7 mouse cellular contexts compared by ENCODE assay signal in the genomic region with DNA sequence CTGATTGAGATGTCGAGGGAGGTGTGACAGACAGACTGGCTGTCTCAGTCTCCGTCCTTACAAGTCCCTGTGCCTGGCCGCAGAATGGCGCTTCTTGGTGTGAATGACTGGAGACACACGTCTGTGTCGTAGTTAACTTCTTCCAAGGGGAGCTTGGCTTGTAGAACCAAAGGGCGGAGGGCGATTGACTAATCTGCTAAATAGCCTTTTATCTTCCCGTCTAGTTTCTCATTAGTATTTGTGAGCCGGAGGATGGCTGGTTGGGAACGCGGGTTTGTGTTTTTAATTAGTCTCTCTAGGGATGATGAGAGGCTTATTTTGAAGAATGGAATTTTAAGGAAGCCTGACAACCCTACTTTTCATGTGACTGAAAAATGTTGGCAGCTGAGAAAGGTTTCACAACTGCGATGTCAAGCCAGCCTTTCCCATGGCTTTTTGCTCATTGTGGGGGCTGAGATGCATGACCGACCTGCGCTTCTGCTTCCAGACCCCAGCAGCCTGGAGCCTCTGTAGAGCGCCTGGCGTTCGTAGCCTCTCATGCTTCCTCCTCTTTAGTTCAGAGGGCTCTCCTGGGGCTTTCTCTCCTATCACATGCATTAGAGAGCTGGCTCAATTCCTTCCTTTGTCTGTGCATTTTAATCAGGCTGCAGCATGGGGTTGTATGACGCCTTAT.
A peak's percentile ranks its signal among the peaks of the same experiment; 100 is the strongest.
DNase-seq lines count a peak whose midpoint lies in the region; ATAC-seq and TF ChIP-seq lines count a peak whose summit lies in the region.

No protein-coding gene starts in this region.

- no peaks in the 10 kb centered on the region for H3K27me3 ChIP-seq in embryonic facial prominence, embryonic 11.5 days (ENCODE audit: control insufficient read depth, insufficient read depth, low read length)
- H3K27me3 ChIP-seq in heart, embryonic 14.5 days (ENCODE audit: control insufficient read depth, insufficient read depth, low read length): no peaks in the 10 kb centered on the region
- H3K27me3 ChIP-seq in cerebellum, adult 2 months (ENCODE audit: control insufficient read depth, insufficient read depth, low read length): no peaks in the 10 kb centered on the region

- H3K36me3 ChIP-seq in embryonic facial prominence, embryonic 11.5 days (replicated peaks; ENCODE audit: control insufficient read depth, insufficient read depth, low read depth, low read length): no peaks in the 10 kb centered on the region
- H3K36me3 ChIP-seq in heart, embryonic 14.5 days (ENCODE audit: control insufficient read depth, insufficient read depth, low read length): no peaks in the 10 kb centered on the region

- ATAC-seq in embryonic facial prominence, embryonic 11.5 days (replicated peaks; ENCODE audit: insufficient number of reproducible peaks, low FRiP score, low TSS enrichment, low read depth): peak; percentile 64
- 0 out of 2 replicates have a peak, but pooled peaks have one; percentile 21 for ATAC-seq in heart, embryonic 14.5 days (ENCODE audit: insufficient number of reproducible peaks, insufficient read depth, low FRiP score, low read depth)
- ATAC-seq in granulocyte monocyte progenitor cell, adult 5-6 weeks (replicated peaks; ENCODE audit: poor library complexity, severe bottlenecking): no peak

- no peak overlapping the region for H3K9ac ChIP-seq in embryonic facial prominence, embryonic 11.5 days (replicated peaks; ENCODE audit: low read length)
- H3K9ac ChIP-seq in heart, embryonic 14.5 days (ENCODE audit: low read length): peak overlapping the region; percentile 14; the same call in 1 of the 2 replicates

- DNase-seq in brain, adult 2 months (ENCODE audit: low read depth, low spot score): peak; percentile 17
- DNase-seq in embryonic facial prominence, embryonic 11.5 days (ENCODE audit: low spot score): peak; percentile 50
- peak; percentile 5 for DNase-seq in lung, postnatal 25 days (ENCODE audit: low spot score)
- DNase-seq in cerebellum, adult 2 months: no peak
- no peak for DNase-seq in right cerebral cortex, adult 2 months (ENCODE audit: low spot score in 2 of 2)

- no peak for TF ChIP-seq CTCF in cerebellum, adult 2 months (IDR thresholded peaks at IDR 0.05; ENCODE audit: borderline replicate concordance, insufficient read depth, low read depth, low read length)

- H3K4me3 ChIP-seq in embryonic facial prominence, embryonic 11.5 days (ENCODE audit: low read depth, low read length): no peak overlapping the region
- H3K4me3 ChIP-seq in heart, embryonic 14.5 days (ENCODE audit: control insufficient read depth in 1 of 2, insufficient read depth in 1 of 2, low read depth in 1 of 2, low read length in 2 of 2): 0 out of 4 replicates have a peak overlapping the region, but pooled peaks of 1 of the 2 experiments have one; percentile 2
- H3K4me3 ChIP-seq in cerebellum, adult 2 months (replicated peaks; ENCODE audit: insufficient read depth, low read depth, low read length): no peak overlapping the region

- H3K4me1 ChIP-seq in embryonic facial prominence, embryonic 11.5 days (ENCODE audit: control insufficient read depth, insufficient read depth, low read length): no peaks in the 10 kb centered on the region; the same call in 1 of the 2 replicates
- peaks cover 2 to 9% of the 10 kb centered on the region in 2 experiments; a peak in 3 of 4 replicates for H3K4me1 ChIP-seq in heart, embryonic 14.5 days (ENCODE audit: control insufficient read depth in 2 of 2, insufficient read depth in 2 of 2, low read length in 2 of 2)
- H3K4me1 ChIP-seq in cerebellum, adult 2 months (ENCODE audit: control insufficient read depth, insufficient read depth, low read length): peaks cover 2% of the 10 kb centered on the region; the same call in 1 of the 2 replicates

- H3K27ac ChIP-seq in embryonic facial prominence, embryonic 11.5 days (replicated peaks; ENCODE audit: low read depth, low read length): no peak overlapping the region
- H3K27ac ChIP-seq in heart, embryonic 14.5 days (replicated peaks in 1 of 2; ENCODE audit: control insufficient read depth in 1 of 2, insufficient read depth in 1 of 2, low read depth in 2 of 2, low read length in 2 of 2): no peak overlapping the region
- no peak overlapping the region for H3K27ac ChIP-seq in cerebellum, adult 2 months (ENCODE audit: insufficient read depth, low read length)

- H3K9me3 ChIP-seq in embryonic facial prominence, embryonic 11.5 days (replicated peaks; ENCODE audit: control insufficient read depth, low read length): no peaks in the 10 kb centered on the region
- no peaks in the 10 kb centered on the region for H3K9me3 ChIP-seq in heart, embryonic 14.5 days (ENCODE audit: control insufficient read depth, low read length)

- WGBS in embryonic facial prominence, embryonic 11.5 days: 20% methylated on average over 19 of the region's 19 CpGs
- 23% methylated on average over 19 of the region's 19 CpGs for WGBS in heart, embryonic 14.5 days
- 38% methylated on average over 19 of the region's 19 CpGs for WGBS in cerebellum, adult 2 months

- no peak for TF ChIP-seq POLR2A in cerebellum, adult 2 months (IDR thresholded peaks at IDR 0.05; ENCODE audit: borderline replicate concordance, insufficient read depth, low read length)

- H3K4me2 ChIP-seq in embryonic facial prominence, embryonic 11.5 days (ENCODE audit: low read depth, low read length): no peak overlapping the region
- peak overlapping the region; percentile 56 for H3K4me2 ChIP-seq in heart, embryonic 14.5 days (ENCODE audit: low read length)

Comparison
In these comparisons a context has a peak if more than half of its experiments do, and no peak if none do; other contexts are left out.
1. DNase-seq: peak in brain, adult 2 months (single experiment), embryonic facial prominence, embryonic 11.5 days (single experiment) and lung, postnatal 25 days (single experiment); none in cerebellum, adult 2 months (0 of 2) and right cerebral cortex, adult 2 months (0 of 2).